Mouse (Mus musculus): ENCODE data around the gene Xylt1. TPM values are rescaled to one million over a fixed set of nuclear protein-coding genes. Genes with fewer than 3 reads are reported as not detected.

Gene Xylt1
- total and polyA plus RNA-seq, 3 experiments, result 9.0 to 13.3 TPM; not detected in 1

GRCm38 (mm10) chr7:117524430-117525214 lies 143.8 kb downstream of the Xylt1 start:
- no peaks in the 10 kb centered on the region for H3K27me3 ChIP-seq (ENCODE audit: control insufficient read depth in 1 of 2, insufficient read depth in 2 of 2, low read length in 2 of 2)
- no peaks in the 10 kb centered on the region for H3K79me2 ChIP-seq (ENCODE audit: control insufficient read depth, insufficient read depth, low read length, poor library complexity)
- no peak overlapping the region for H3K9ac ChIP-seq (ENCODE audit: control insufficient read depth, low read depth, low read length, poor library complexity, severe bottlenecking)
- TF ChIP-seq ETS1 (IDR thresholded peaks at IDR 0.05; ENCODE audit: low read depth, low read length) (no peak), POLR2A (IDR thresholded peaks at IDR 0.05; ENCODE audit: control insufficient read depth in 1 of 2, insufficient read depth in 1 of 2, low read depth in 1 of 2, low read length in 2 of 2, poor library complexity in 1 of 2) (no peak), GATA1 (IDR thresholded peaks at IDR 0.05; ENCODE audit: low read depth, low read length) (no peak), SMC3 (IDR thresholded peaks at IDR 0.05; ENCODE audit: low read depth, low read length) (no peak), ZC3H11A (IDR thresholded peaks at IDR 0.05; ENCODE audit: low read depth, low read length) (no peak), ELF1 (IDR thresholded peaks at IDR 0.05; ENCODE audit: low read depth, low read length) (no peak), CTCF (IDR thresholded peaks at IDR 0.05 in 2 of 3, conservative IDR thresholded peaks at IDR 0.05 in 1 of 3; ENCODE audit: control insufficient read depth in 1 of 3, insufficient read depth in 1 of 3, low read depth in 2 of 3, low read length in 3 of 3, poor library complexity in 1 of 3, severe bottlenecking in 1 of 3) (no peak), USF2 (IDR thresholded peaks at IDR 0.05; ENCODE audit: borderline replicate concordance in 1 of 2, insufficient read depth in 1 of 2, low read depth in 1 of 2, low read length in 2 of 2) (no peak), BHLHE40 (IDR thresholded peaks at IDR 0.05; ENCODE audit: borderline replicate concordance, low read depth, low read length) (no peak), UBTF (IDR thresholded peaks at IDR 0.05; ENCODE audit: borderline replicate concordance, insufficient read depth, low read depth, low read length) (no peak), MYB (IDR thresholded peaks at IDR 0.05; ENCODE audit: low read depth, low read length) (no peak), MAX (IDR thresholded peaks at IDR 0.05; ENCODE audit: low read length) (no peak), EP300 (IDR thresholded peaks at IDR 0.05; ENCODE audit: low read depth in 1 of 2, low read length in 2 of 2) (no peak), MEF2A (IDR thresholded peaks at IDR 0.05; ENCODE audit: extremely low read depth, insufficient replicate concordance, low read depth, low read length, poor library complexity, severe bottlenecking) (no peak), CHD2 (IDR thresholded peaks at IDR 0.05; ENCODE audit: low read length) (no peak)
- DNase-seq (ENCODE audit: low read depth, low spot score), result no peak
- H3K4me1 ChIP-seq (ENCODE audit: control insufficient read depth in 1 of 2, insufficient read depth in 2 of 2, low read length in 2 of 2), result peaks cover 21 to 37% of the 10 kb centered on the region in 2 experiments
- no peaks in the 10 kb centered on the region for H3K9me3 ChIP-seq (replicated peaks; ENCODE audit: insufficient read depth, low read length)
- H3K27ac ChIP-seq (ENCODE audit: control insufficient read depth, low read depth, low read length), result no peak overlapping the region
- H3K36me3 ChIP-seq (ENCODE audit: control insufficient read depth in 1 of 2, insufficient read depth in 2 of 2, low read length in 2 of 2), result peaks cover 0 to 29% of the 10 kb centered on the region in 2 experiments; a peak in 2 of 4 replicates
- H3K4me3 ChIP-seq (ENCODE audit: control insufficient read depth in 1 of 2, insufficient read depth in 1 of 2, low read depth in 2 of 2, low read length in 2 of 2), result no peak overlapping the region

GRCm38 (mm10) chr7:117525678-117526077 lies 144.9 kb downstream of the Xylt1 start:
- peaks cover 13 to 27% of the 10 kb centered on the region in 2 experiments for H3K4me1 ChIP-seq (ENCODE audit: control insufficient read depth in 1 of 2, insufficient read depth in 2 of 2, low read length in 2 of 2)
- TF ChIP-seq MAZ (IDR thresholded peaks at IDR 0.05; ENCODE audit: low read depth, low read length) (no peak), ZKSCAN1 (IDR thresholded peaks at IDR 0.05; ENCODE audit: low read depth, low read length) (no peak)
- no peak overlapping the region for H3K27ac ChIP-seq (ENCODE audit: control insufficient read depth, low read depth, low read length)
- no peaks in the 10 kb centered on the region for H3K9me3 ChIP-seq (replicated peaks; ENCODE audit: insufficient read depth, low read length)
- DNase-seq (ENCODE audit: low read depth, low spot score), result no peak
- no peak overlapping the region for H3K9ac ChIP-seq (ENCODE audit: control insufficient read depth, low read depth, low read length, poor library complexity, severe bottlenecking)
- no peak overlapping the region for H3K4me3 ChIP-seq (ENCODE audit: control insufficient read depth in 1 of 2, insufficient read depth in 1 of 2, low read depth in 2 of 2, low read length in 2 of 2)
- H3K27me3 ChIP-seq (ENCODE audit: control insufficient read depth in 1 of 2, insufficient read depth in 2 of 2, low read length in 2 of 2), result no peaks in the 10 kb centered on the region
- H3K79me2 ChIP-seq (ENCODE audit: control insufficient read depth, insufficient read depth, low read length, poor library complexity), result no peaks in the 10 kb centered on the region
- peaks cover 0 to 21% of the 10 kb centered on the region in 2 experiments; a peak in 2 of 4 replicates for H3K36me3 ChIP-seq (ENCODE audit: control insufficient read depth in 1 of 2, insufficient read depth in 2 of 2, low read length in 2 of 2)

Data from MEL (cell line).